Mouse (Mus musculus): ENCODE measurements around the gene Gal3st4.

Gene Gal3st4

GRCm38 (mm10) chr5:138272409-138272923 is at the start of gene Gal3st4:
Gene Gal3st4, minus strand, starts transcription at chr5:138272840.
- no peak for DNase-seq (ENCODE audit: low spot score in 2 of 2)

DNA sequence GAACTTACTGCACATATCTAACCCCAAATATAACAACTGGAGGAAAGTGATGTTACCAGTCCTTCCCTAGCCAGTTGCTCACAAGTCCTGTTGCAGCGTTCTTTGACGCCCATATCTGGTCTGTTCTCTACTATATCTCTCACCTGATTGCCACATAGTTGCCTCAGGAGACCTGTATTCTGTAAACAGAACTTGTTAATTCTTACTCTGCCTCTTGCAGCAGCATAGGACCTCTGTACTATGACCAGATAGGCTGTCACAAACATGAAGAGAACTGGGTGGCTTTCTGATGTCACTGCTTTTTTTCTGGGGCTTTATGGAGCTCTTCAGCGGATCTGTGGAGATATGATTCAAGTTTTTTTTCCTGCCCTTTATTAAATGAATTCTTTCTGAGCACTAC is 40.2 kb upstream of the Gal3st4 start:
- no peak for DNase-seq (ENCODE audit: low spot score in 2 of 2)

DNA sequence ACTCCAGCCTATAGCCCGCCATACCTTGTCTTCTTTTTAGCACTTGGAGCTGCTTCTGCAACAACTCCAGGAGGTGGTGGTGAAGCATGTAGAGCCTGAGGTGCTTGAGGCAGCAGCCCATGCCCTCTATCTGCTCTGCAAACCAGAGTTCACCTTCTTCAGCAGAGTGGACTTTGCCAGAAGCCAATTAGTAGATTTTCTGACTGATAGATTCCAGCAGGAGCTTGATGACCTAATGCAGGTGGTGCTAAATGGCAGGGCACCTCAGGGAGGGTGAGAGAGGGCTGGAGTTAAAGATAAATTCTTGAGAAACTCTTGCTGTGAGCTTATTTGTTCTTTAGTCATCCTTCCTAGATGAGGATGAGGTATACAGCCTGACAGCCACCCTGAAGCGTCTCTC is 27.0 kb upstream of the Gal3st4 start:
- no peak for DNase-seq (ENCODE audit: low spot score in 2 of 2)

DNA sequence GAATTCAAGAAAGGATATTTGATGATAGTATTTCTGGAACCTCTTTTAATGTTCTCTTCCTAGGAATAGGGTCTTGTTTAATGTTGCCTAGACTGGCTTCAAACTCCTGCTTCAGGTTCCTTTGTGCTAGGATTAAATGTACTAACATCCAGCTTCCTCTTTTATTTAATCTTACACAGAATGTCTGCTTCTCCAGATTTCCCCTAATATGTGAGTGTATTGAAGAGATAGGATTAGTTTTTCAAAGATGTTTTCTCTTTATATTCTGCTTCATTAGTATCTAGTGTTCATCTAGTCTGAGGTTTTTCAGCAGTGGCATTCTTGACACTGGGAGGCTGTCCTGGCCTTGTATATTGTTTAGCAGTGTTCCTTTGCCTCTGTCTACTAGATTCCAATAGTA is 21.5 kb upstream of the Gal3st4 start:
- no peak for DNase-seq (ENCODE audit: low spot score in 2 of 2)

GRCm38 (mm10) chr5:138291638-138292037 is 19.0 kb upstream of the Gal3st4 start:
- DNase-seq (ENCODE audit: low spot score in 2 of 2), result no peak

DNA sequence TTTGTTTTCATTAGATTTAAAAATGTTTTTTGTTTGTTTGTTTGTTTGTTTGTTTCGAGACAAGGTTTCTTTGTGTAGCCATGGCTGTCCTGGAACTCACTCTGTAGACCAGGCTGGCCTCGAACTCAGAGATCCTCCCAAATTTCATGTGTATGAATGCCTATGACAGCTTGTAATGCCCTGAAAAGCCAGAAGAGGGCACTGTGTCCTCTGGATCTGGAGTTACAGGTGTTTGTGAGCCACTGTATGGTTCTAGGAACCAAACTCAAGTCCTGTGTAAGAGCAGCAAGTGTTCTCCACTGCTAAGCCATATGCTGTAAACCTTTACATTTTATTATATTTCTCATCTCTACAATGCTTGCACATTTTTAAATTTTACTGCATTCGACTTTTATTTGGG is 15.2 kb upstream of the Gal3st4 start:
- DNase-seq (ENCODE audit: low spot score in 2 of 2), result no peak

- DNase-seq (ENCODE audit: low spot score in 2 of 2), result no peak
These were observed 10.9 kb upstream of the Gal3st4 start for GRCm38 (mm10) chr5:138283540-138283939.

GRCm38 (mm10) chr5:138281798-138282197 is 9.2 kb upstream of the Gal3st4 start:
- no peak for DNase-seq (ENCODE audit: low spot score in 2 of 2)

DNA sequence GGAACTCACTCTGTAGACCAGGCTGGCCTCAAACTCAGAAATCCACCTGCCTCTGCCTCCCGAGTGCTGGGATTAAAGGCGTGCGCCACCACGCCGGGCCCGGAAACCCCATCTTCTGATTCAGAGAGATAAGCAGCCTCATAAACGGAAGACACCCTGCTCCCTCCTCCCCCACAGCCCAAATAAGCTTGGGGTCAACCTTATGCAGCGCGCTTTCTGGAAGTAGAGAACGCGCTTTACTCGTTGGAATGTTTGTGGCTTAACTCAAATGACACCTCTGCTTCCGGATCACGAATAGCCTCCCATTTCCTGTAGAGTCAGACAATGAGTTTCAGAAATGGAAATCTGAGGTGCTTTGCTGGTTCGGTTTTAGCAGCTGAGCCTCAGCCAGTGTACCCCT is 8.2 kb upstream of the Gal3st4 start:
- DNase-seq (ENCODE audit: low spot score in 2 of 2), result no peak

DNA sequence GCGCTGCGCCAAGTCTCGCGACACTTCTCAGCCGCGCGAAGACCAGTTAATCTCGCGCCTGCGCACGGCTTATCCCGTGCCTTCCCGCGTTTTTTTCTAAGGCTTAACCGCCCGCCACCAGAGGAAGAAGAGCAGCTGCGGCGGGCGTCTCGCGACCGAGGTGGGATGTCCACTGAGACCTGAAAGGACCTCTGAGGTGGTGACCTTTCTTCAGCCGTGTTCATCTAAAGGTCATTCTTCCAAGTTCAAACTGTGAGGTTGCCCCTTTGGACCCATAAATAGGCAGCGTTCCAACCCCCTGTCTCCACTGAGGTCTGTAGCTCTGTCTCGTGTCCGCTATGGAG is 7.8 kb upstream of the Gal3st4 start:
- DNase-seq (ENCODE audit: low spot score in 2 of 2), result no peak

DNA sequence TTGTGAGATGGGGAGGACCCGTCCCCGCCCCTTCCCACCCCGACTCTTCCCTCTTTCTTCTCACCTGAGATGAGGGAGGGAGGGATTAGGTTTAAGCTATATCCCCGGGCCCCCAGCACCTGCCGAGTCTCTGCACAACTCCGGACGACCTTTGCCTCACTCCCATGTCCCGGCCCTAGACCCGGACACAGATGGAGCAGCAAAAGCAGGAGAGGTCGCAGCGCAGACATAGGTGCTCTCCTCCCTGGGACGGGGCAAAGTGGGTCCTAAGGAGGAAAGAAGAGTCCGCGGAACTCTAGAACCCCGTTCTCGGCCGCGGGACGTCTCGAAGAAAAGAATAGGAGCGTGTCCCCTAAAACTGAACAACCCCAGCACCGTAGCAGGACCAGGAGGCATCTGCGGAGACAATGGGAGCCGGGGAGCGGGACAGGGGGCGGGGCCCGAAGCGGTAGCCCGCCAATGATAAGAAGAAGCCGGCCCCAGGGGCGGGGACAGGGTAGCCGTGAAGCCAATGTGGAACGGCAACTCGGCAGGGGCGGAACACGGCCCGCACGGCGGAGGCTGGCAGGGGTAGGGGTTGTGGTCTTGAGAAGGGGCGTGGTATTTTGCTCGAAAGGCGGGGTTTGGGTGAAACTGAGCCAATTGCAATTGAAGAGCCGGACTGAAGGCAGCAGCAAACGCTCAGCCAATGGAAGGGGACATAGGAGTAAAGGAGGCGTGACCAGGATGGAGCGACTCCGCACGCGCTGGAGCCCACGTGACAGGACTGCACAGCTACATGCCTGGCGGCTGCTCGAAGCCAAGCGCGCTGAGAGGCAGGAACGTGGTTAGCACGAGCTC is 7.2 kb upstream of the Gal3st4 start, which contains the start of the genes Gm43720, Gpc2 and Stag3:
Gene Gm43720 (minus strand): TSS at position 374 of the 840 bp plus-strand sequence.
Gene Gpc2 (minus strand): TSS at position 421 of the 840 bp plus-strand sequence.
Gene Stag3 (plus strand): TSS at position 656 of the 840 bp plus-strand sequence.
- DNase-seq (ENCODE audit: low spot score in 2 of 2), result peak; percentile 65 to 66

- DNase-seq (ENCODE audit: low spot score in 2 of 2), result no peak
These were observed 5.4 kb upstream of the Gal3st4 start for GRCm38 (mm10) chr5:138277994-138278393.

GRCm38 (mm10) chr5:138275216-138276050 is 2.8 kb upstream of the Gal3st4 start:
- no peak for DNase-seq (ENCODE audit: low spot score in 2 of 2)

DNA sequence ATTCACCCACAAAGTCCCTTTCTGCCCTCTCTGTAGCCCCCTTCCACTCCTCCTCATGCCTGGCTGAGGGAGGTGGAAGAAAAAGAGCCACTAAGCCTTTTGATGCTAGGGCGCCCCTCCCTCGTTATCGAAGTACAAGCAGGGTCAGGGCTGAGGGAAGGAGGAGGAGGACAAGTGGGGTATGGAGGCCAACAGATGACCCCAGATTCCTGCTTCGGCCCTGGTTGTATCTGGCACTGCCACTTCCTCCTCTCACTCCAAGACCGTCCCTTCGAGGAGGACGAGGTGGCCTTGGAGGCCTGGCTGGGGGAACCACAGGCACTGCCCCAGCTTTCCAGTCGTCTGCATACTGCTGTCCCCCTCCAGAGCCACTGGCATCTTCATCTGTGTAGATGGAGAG is 1.5 kb upstream of the Gal3st4 start:
- DNase-seq (ENCODE audit: low spot score in 2 of 2), result no peak

DNA sequence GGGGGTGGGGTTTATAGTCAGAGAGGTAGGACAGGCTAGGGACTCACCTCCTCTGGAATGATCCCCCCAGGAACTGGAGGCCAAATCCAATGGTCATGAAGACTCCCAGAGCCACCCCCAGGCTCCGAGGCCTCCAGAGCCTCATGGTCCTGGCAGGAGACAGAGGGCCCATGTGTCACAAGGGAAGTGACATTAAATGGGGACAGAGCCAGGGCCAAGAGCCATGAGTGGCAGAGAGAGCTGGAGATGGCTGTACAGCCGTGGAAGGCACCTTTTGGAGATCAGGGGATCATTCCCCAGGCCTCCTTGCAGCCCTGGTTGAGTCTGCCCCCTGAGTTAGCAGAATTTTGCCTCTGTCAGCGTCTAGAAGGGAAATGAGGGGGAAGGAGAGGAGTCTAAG is 1.4 kb downstream of the Gal3st4 start:
- DNase-seq (ENCODE audit: low spot score in 2 of 2), result no peak

DNA sequence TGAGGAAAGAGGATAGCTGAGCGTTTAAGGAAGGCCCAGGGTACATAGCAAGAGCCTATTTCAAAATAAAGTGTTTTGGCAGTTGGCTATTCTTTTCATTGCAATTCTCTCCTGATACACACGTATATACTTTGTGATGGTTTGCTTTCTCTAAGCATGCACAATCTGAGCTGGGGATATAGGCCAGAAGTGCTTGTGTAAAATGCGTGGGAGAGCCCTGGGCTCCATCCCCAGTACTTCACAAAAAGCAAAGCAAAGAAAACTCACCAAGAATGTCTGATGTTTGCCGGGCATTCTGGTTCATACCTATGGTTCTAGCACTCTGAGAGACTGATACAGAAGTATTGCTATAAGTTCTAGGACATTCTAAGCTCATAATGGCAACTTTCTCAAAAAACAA is 3.7 kb downstream of the Gal3st4 start:
- no peak for DNase-seq (ENCODE audit: low spot score in 2 of 2)

- no peak for DNase-seq (ENCODE audit: low spot score in 2 of 2)
These were observed 5.5 kb downstream of the Gal3st4 start for GRCm38 (mm10) chr5:138267114-138267513.

- DNase-seq (ENCODE audit: low spot score in 2 of 2), result no peak
These were observed 6.9 kb downstream of the Gal3st4 start for GRCm38 (mm10) chr5:138265712-138266111.

- no peak for DNase-seq (ENCODE audit: low spot score in 2 of 2)
These were observed 8.4 kb downstream of the Gal3st4 start for GRCm38 (mm10) chr5:138264207-138264578.

GRCm38 (mm10) chr5:138263260-138264206 is 9.1 kb downstream of the Gal3st4 start, which contains the start of gene BC037034:
Gene BC037034, minus strand, starts transcription at chr5:138264033.
- DNase-seq (ENCODE audit: low spot score in 2 of 2), result peak; percentile 92 to 93

- DNase-seq (ENCODE audit: low spot score in 2 of 2), result no peak
These were observed 9.9 kb downstream of the Gal3st4 start for GRCm38 (mm10) chr5:138262582-138263240.

Measured in right cerebral cortex, adult 2 months (tissue).